Comparison of ENCODE assay signal across 19 mouse cellular contexts in genomic region chr17:45371042-45371441, GRCm38 (mm10).
DNase-seq lines count a peak whose midpoint lies in the region; ATAC-seq lines count a peak whose summit lies in the region.
"Had no signal": no experiment of that assay in that cellular context is flagged by ENCODE, and none has a peak within 500 bp of the region (broad histone marks: within the 10 kb centered on the region; RNA-seq: fewer than 3 reads in every experiment).

No protein-coding gene starts in this region.

- no peak overlapping the region for H3K4me2 ChIP-seq in hindbrain, embryonic 15.5 days
- no peak overlapping the region for H3K4me2 ChIP-seq in hindbrain, embryonic 16.5 days (ENCODE audit: low read length)
- no peak overlapping the region for H3K4me2 ChIP-seq in embryonic facial prominence, embryonic 11.5 days (ENCODE audit: low read depth, low read length)
- no peak overlapping the region for H3K4me2 ChIP-seq in limb, embryonic 11.5 days (ENCODE audit: low read depth, severe bottlenecking)
- H3K4me2 ChIP-seq: heart, embryonic 15.5 days; liver, embryonic 11.5 days; lung, embryonic 14.5 days had no signal

- 50% methylated on average over 9 of the region's 9 CpGs for WGBS in hindbrain, embryonic 15.5 days
- WGBS in hindbrain, embryonic 16.5 days = 36% methylated on average over 9 of the region's 9 CpGs
- WGBS in embryonic facial prominence, embryonic 11.5 days = 44% methylated on average over 9 of the region's 9 CpGs
- 29% methylated on average over 9 of the region's 9 CpGs for WGBS in limb, embryonic 11.5 days

- H3K4me3 ChIP-seq in hindbrain, embryonic 15.5 days = no peak overlapping the region
- no peak overlapping the region for H3K4me3 ChIP-seq in hindbrain, embryonic 16.5 days (ENCODE audit: low read length)
- no peak overlapping the region for H3K4me3 ChIP-seq in embryonic facial prominence, embryonic 11.5 days (ENCODE audit: low read depth, low read length)
- H3K4me3 ChIP-seq in limb, embryonic 11.5 days (ENCODE audit: low read depth, low read length) = no peak overlapping the region
- H3K4me3 ChIP-seq: heart, embryonic 15.5 days; left cerebral cortex, adult 2 months had no signal

- no peaks in the 10 kb centered on the region for H3K36me3 ChIP-seq in hindbrain, embryonic 15.5 days
- H3K36me3 ChIP-seq in hindbrain, embryonic 16.5 days (ENCODE audit: control insufficient read depth, insufficient read depth, low read length) = no peaks in the 10 kb centered on the region
- H3K36me3 ChIP-seq in embryonic facial prominence, embryonic 11.5 days (replicated peaks; ENCODE audit: control insufficient read depth, insufficient read depth, low read depth, low read length) = no peaks in the 10 kb centered on the region
- H3K36me3 ChIP-seq in limb, embryonic 11.5 days (ENCODE audit: control insufficient read depth, insufficient read depth, low read length) = no peaks in the 10 kb centered on the region
- H3K36me3 ChIP-seq: G1E; heart, embryonic 15.5 days had no signal

- H3K27ac ChIP-seq in hindbrain, embryonic 15.5 days (replicated peaks) = peak overlapping the region; percentile 25; the same call in 1 of the 2 replicates
- no peak overlapping the region for H3K27ac ChIP-seq in hindbrain, embryonic 16.5 days (ENCODE audit: low read depth, low read length)
- no peak overlapping the region; the same call in 1 of the 2 replicates for H3K27ac ChIP-seq in embryonic facial prominence, embryonic 11.5 days (replicated peaks; ENCODE audit: low read depth, low read length)
- H3K27ac ChIP-seq in limb, embryonic 11.5 days (replicated peaks; ENCODE audit: low read depth, low read length) = 0 out of 2 replicates have a peak overlapping the region, but pooled peaks have one; percentile 26
- H3K27ac ChIP-seq: heart, embryonic 15.5 days; kidney, postnatal 0 days; left cerebral cortex, adult 2 months had no signal

- no peak for ATAC-seq in hindbrain, embryonic 15.5 days (ENCODE audit: low FRiP score, low read depth)
- ATAC-seq in hindbrain, embryonic 16.5 days = no peak
- no peak for ATAC-seq in embryonic facial prominence, embryonic 11.5 days (replicated peaks; ENCODE audit: insufficient number of reproducible peaks, low FRiP score, low TSS enrichment, low read depth)
- no peak for ATAC-seq in limb, embryonic 11.5 days (ENCODE audit: insufficient number of reproducible peaks, low FRiP score, low TSS enrichment, low read depth)
- ATAC-seq: CD4-positive, CD25-positive, alpha-beta regulatory T cell, adult 4 months had no signal

- no peak overlapping the region for H3K9ac ChIP-seq in hindbrain, embryonic 15.5 days
- no peak overlapping the region for H3K9ac ChIP-seq in hindbrain, embryonic 16.5 days (ENCODE audit: low read depth, low read length)
- no peak overlapping the region for H3K9ac ChIP-seq in embryonic facial prominence, embryonic 11.5 days (replicated peaks; ENCODE audit: low read length)
- 0 out of 2 replicates have a peak overlapping the region, but pooled peaks have one; percentile 39 for H3K9ac ChIP-seq in limb, embryonic 11.5 days (ENCODE audit: low read length)
- H3K9ac ChIP-seq: heart, embryonic 15.5 days; lung, embryonic 14.5 days had no signal

- H3K4me1 ChIP-seq in hindbrain, embryonic 15.5 days (replicated peaks) = peaks cover 6% of the 10 kb centered on the region; the same call in 1 of the 2 replicates
- H3K4me1 ChIP-seq in hindbrain, embryonic 16.5 days (ENCODE audit: control insufficient read depth, insufficient read depth, low read depth, low read length) = peaks cover 2% of the 10 kb centered on the region; the same call in 1 of the 2 replicates
- H3K4me1 ChIP-seq in embryonic facial prominence, embryonic 11.5 days (ENCODE audit: control insufficient read depth, insufficient read depth, low read length) = no peaks in the 10 kb centered on the region; the same call in 1 of the 2 replicates
- peaks cover 14% of the 10 kb centered on the region; the same call in 1 of the 2 replicates for H3K4me1 ChIP-seq in limb, embryonic 11.5 days (ENCODE audit: control insufficient read depth, insufficient read depth, low read length)
- H3K4me1 ChIP-seq: heart, embryonic 15.5 days had no signal

- DNase-seq in embryo, embryonic 11 days = peak; percentile 24
- no peak for DNase-seq in embryo, embryonic 9.5 days (ENCODE audit: extremely low spot score)
- DNase-seq in embryonic facial prominence, embryonic 11.5 days (ENCODE audit: low spot score) = peak; percentile 13
- DNase-seq in limb, embryonic 11.5 days (ENCODE audit: low spot score) = peak; percentile 52
- no peak for DNase-seq in left cerebral cortex, adult 8-10 months (ENCODE audit: low spot score in 2 of 2)
- no peak for DNase-seq in ovary, postnatal 10 days (ENCODE audit: low spot score)
- DNase-seq: cerebellum, adult 9-11 months; kidney, adult 11 months; lung, embryonic 14.5 days; lung, postnatal 4 days; thymus, postnatal 4 days had no signal

- no peaks in the 10 kb centered on the region for H3K9me3 ChIP-seq in hindbrain, embryonic 15.5 days
- H3K9me3 ChIP-seq in hindbrain, embryonic 16.5 days (ENCODE audit: control insufficient read depth, low read length) = no peaks in the 10 kb centered on the region
- no peaks in the 10 kb centered on the region for H3K9me3 ChIP-seq in embryonic facial prominence, embryonic 11.5 days (replicated peaks; ENCODE audit: control insufficient read depth, low read length)
- no peaks in the 10 kb centered on the region for H3K9me3 ChIP-seq in limb, embryonic 11.5 days (ENCODE audit: control insufficient read depth, low read length)
- H3K9me3 ChIP-seq: G1E; heart, embryonic 15.5 days had no signal

- H3K27me3 ChIP-seq in hindbrain, embryonic 15.5 days = 0 out of 2 replicates have a peak, but pooled peaks cover 3% of the 10 kb centered on the region
- no peaks in the 10 kb centered on the region; the same call in 1 of the 2 replicates for H3K27me3 ChIP-seq in hindbrain, embryonic 16.5 days (replicated peaks; ENCODE audit: control insufficient read depth, insufficient read depth, low read length)
- H3K27me3 ChIP-seq in embryonic facial prominence, embryonic 11.5 days (ENCODE audit: control insufficient read depth, insufficient read depth, low read length) = no peaks in the 10 kb centered on the region
- 0 out of 2 replicates have a peak, but pooled peaks cover 3% of the 10 kb centered on the region for H3K27me3 ChIP-seq in limb, embryonic 11.5 days (ENCODE audit: control insufficient read depth, insufficient read depth, low read length)
- H3K27me3 ChIP-seq: heart, embryonic 15.5 days had no signal

Comparison
In these comparisons a context has a peak if more than half of its experiments do, and no peak if none do; other contexts are left out.
1. DNase-seq: peak in embryo, embryonic 11 days (single experiment), embryonic facial prominence, embryonic 11.5 days (single experiment) and limb, embryonic 11.5 days (single experiment); none in embryo, embryonic 9.5 days (single experiment), left cerebral cortex, adult 8-10 months (0 of 2) and ovary, postnatal 10 days (single experiment).
2. H3K27ac ChIP-seq: peak in hindbrain, embryonic 15.5 days (single experiment) and limb, embryonic 11.5 days (single experiment); none in hindbrain, embryonic 16.5 days (single experiment) and embryonic facial prominence, embryonic 11.5 days (single experiment).